Mouse (Mus musculus) spleen, adult 2 months (tissue): ENCODE measurements around the gene B130006D01Rik.

Experiments
- CTCF ChIP-seq: fragments of 200-500 bp; IDR thresholded peaks from 2 replicates; pipeline ENCODE4 v1.5.1; 2011; ENCODE audit warnings: mild to moderate bottlenecking, inconsistent platforms; ENCODE audit not compliant: insufficient read depth, insufficient read length, insufficient replicate concordance; ENCODE audit errors: extremely low read depth
- POLR2A ChIP-seq: fragments of 200-500 bp; IDR thresholded peaks from 2 replicates; pipeline ENCODE4 v1.6.1; 2011; ENCODE audit warnings: low read depth, low read length, inconsistent platforms

DNA sequence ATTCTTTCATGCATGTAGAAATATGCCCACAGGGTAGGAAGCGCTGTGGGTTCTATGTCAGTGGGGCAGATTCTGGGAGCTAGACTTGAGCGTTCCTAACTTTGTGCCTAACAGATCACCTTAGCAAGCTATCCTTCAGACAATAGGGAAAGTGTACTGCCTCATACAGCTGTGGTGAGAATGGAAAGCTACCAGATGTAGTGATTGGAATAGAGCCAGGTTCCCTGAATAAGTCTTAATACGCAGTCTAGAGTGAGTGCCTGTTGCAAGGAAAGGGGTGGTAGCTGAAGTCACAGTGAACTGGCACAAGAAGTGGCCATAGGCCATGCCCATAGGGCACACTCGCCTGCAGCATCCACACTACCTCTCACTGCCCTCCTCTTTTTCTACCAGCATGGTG, 39.6 kb downstream of the B130006D01Rik start:
- TF ChIP-seq CTCF (no peak), POLR2A (no peak)
